Mouse (Mus musculus) forebrain, embryonic 12.5 days (tissue): ENCODE data around the gene Ap3d1. TPM values are rescaled to one million over a fixed set of nuclear protein-coding genes. Genes with fewer than 3 reads are reported as not detected.

Experiments used
- ATAC-seq: fragments of 200-750 bp; cut with Nextera tagmentation; 2 replicates; pipeline ENCODE4 v1.8.0; 2017; ENCODE audit warnings: moderate TSS enrichment; ENCODE audit not compliant: low FRiP score
- H3K27ac ChIP-seq: fragments of 300-500 bp; sonication (generic); 2 replicates; pipeline ENCODE4 v1.5.1; 2016; ENCODE audit warnings: mild to moderate bottlenecking
- H3K27me3 ChIP-seq: fragments of 300-500 bp; sonication (generic); 2 replicates; pipeline ENCODE4 v1.6.1; 2016; ENCODE audit warnings: mild to moderate bottlenecking
- H3K36me3 ChIP-seq: fragments of 300-500 bp; sonication (generic); replicated peaks from 2 replicates; pipeline ENCODE4 v1.6.1; 2016; ENCODE audit warnings: mild to moderate bottlenecking
- H3K4me1 ChIP-seq: fragments of 300-500 bp; sonication (generic); 2 replicates; pipeline ENCODE4 v1.6.1; 2016
- H3K4me2 ChIP-seq: fragments of 300-500 bp; sonication (generic); 2 replicates; pipeline ENCODE4 v1.6.1; 2016; ENCODE audit warnings: mild to moderate bottlenecking, moderate library complexity
- H3K4me3 ChIP-seq: fragments of 300-500 bp; sonication (generic); replicated peaks from 2 replicates; pipeline ENCODE4 v1.5.1; 2016; ENCODE audit warnings: mild to moderate bottlenecking
- H3K9ac ChIP-seq: fragments of 300-500 bp; sonication (generic); 2 replicates; pipeline ENCODE4 v1.6.1; 2016; ENCODE audit warnings: mild to moderate bottlenecking
- H3K9me3 ChIP-seq: fragments of 300-500 bp; sonication (generic); 2 replicates; pipeline ENCODE4 v1.6.1; 2016
- WGBS: fragments of 180-500 bp; shearing (Covaris S2); methylation state at CpG from one replicate; pipeline ENCODE4 v1.1.7; 2016; 5-methylcytosine and 5-hydroxymethylcytosine counted together
- polyA plus RNA-seq: library from polyadenylated mRNA; unstranded; fragments of >200 nt; fragmentation: Nextera tagmentation; extraction: Ambion mirVana; gene quantifications from 2 replicates; pipeline ENCODE4 v1.2.1, GENCODE M21; 2016

Gene Ap3d1
- polyA plus RNA-seq, 1 experiment from 2014 or later, result 87.5 TPM

- no peaks in the 10 kb centered on the region for H3K27me3 ChIP-seq
- H3K9ac ChIP-seq, result peak overlapping the region; percentile 99
- H3K4me2 ChIP-seq, result peak overlapping the region; percentile 93
- H3K36me3 ChIP-seq, result peaks cover 24% of the 10 kb centered on the region
- peaks cover 66% of the 10 kb centered on the region for H3K4me1 ChIP-seq
- ATAC-seq, result peak; percentile 44
- peak overlapping the region; percentile 98 for H3K4me3 ChIP-seq
- no peaks in the 10 kb centered on the region for H3K9me3 ChIP-seq
- peak overlapping the region; percentile 98 for H3K27ac ChIP-seq
- WGBS, result 0% methylated on average over 34 of the region's 54 CpGs
Measured at GRCm38 (mm10) chr10:80675405-80676197, 66.5 kb downstream of the Ap3d1 start.

GRCm38 (mm10) chr10:80674851-80675404 is 67.1 kb downstream of the Ap3d1 start:
- Histone ChIP-seq H3K9ac (peak overlapping the region; percentile 99), H3K4me1 (peaks cover 64% of the 10 kb centered on the region), H3K4me3 (peak overlapping the region; percentile 98), H3K4me2 (peak overlapping the region; percentile 93), H3K27me3 (no peaks in the 10 kb centered on the region), H3K36me3 (peaks cover 31% of the 10 kb centered on the region), H3K27ac (peak overlapping the region; percentile 98), H3K9me3 (no peaks in the 10 kb centered on the region)
- ATAC-seq, result no peak
- WGBS, result 24% methylated on average over 6 of the region's 6 CpGs

GRCm38 (mm10) chr10:80674161-80674711 is 67.8 kb downstream of the Ap3d1 start:
- Histone ChIP-seq H3K36me3 (peaks cover 38% of the 10 kb centered on the region), H3K27me3 (no peaks in the 10 kb centered on the region), H3K4me2 (peak overlapping the region; percentile 93), H3K27ac (no peak overlapping the region), H3K4me3 (peak overlapping the region; percentile 98), H3K4me1 (peaks cover 57% of the 10 kb centered on the region), H3K9ac (peak overlapping the region; percentile 99), H3K9me3 (no peaks in the 10 kb centered on the region)
- 77% methylated on average over 5 of the region's 5 CpGs for WGBS
- no peak for ATAC-seq

- H3K27me3 ChIP-seq, result no peaks in the 10 kb centered on the region
- H3K4me1 ChIP-seq, result peaks cover 52% of the 10 kb centered on the region
- ATAC-seq, result no peak
- H3K9me3 ChIP-seq, result no peaks in the 10 kb centered on the region
- H3K4me3 ChIP-seq, result peak overlapping the region; percentile 98
- peak overlapping the region; percentile 93 for H3K4me2 ChIP-seq
- H3K9ac ChIP-seq, result peak overlapping the region; percentile 99; the same call in 1 of the 2 replicates
- H3K36me3 ChIP-seq, result peaks cover 43% of the 10 kb centered on the region
- H3K27ac ChIP-seq, result no peak overlapping the region
- 90% methylated on average over 3 of the region's 3 CpGs for WGBS
Measured at GRCm38 (mm10) chr10:80673690-80674089, 68.4 kb downstream of the Ap3d1 start.

GRCm38 (mm10) chr10:80671936-80672690 is 70.0 kb downstream of the Ap3d1 start:
- no peak overlapping the region for H3K4me2 ChIP-seq
- peak overlapping the region; percentile 5; the same call in 1 of the 2 replicates for H3K9ac ChIP-seq
- H3K36me3 ChIP-seq, result peaks cover 59% of the 10 kb centered on the region
- ATAC-seq, result no peak
- no peaks in the 10 kb centered on the region for H3K27me3 ChIP-seq
- H3K4me3 ChIP-seq, result no peak overlapping the region
- no peak overlapping the region for H3K27ac ChIP-seq
- WGBS, result 86% methylated on average over 11 of the region's 11 CpGs
- H3K9me3 ChIP-seq, result no peaks in the 10 kb centered on the region
- peaks cover 36% of the 10 kb centered on the region for H3K4me1 ChIP-seq

GRCm38 (mm10) chr10:80671251-80671650 is 70.8 kb downstream of the Ap3d1 start:
- Histone ChIP-seq H3K4me2 (no peak overlapping the region), H3K27me3 (no peaks in the 10 kb centered on the region), H3K4me3 (no peak overlapping the region), H3K4me1 (peaks cover 32% of the 10 kb centered on the region), H3K9ac (no peak overlapping the region), H3K36me3 (peaks cover 68% of the 10 kb centered on the region), H3K9me3 (no peaks in the 10 kb centered on the region), H3K27ac (no peak overlapping the region)
- WGBS, result 92% methylated on average over 4 of the region's 4 CpGs
- no peak for ATAC-seq

- ATAC-seq, result no peak
- no peaks in the 10 kb centered on the region for H3K9me3 ChIP-seq
- peaks cover 32% of the 10 kb centered on the region for H3K4me1 ChIP-seq
- H3K4me2 ChIP-seq, result no peak overlapping the region
- no peaks in the 10 kb centered on the region for H3K27me3 ChIP-seq
- peaks cover 73% of the 10 kb centered on the region for H3K36me3 ChIP-seq
- no peak overlapping the region for H3K4me3 ChIP-seq
- no peak overlapping the region for H3K9ac ChIP-seq
- no peak overlapping the region for H3K27ac ChIP-seq
- 92% methylated on average over 2 of the region's 2 CpGs for WGBS
Measured at GRCm38 (mm10) chr10:80670531-80670930, 71.5 kb downstream of the Ap3d1 start.

GRCm38 (mm10) chr10:80669737-80670485 is 72.2 kb downstream of the Ap3d1 start:
- Histone ChIP-seq H3K27ac (no peak overlapping the region), H3K4me3 (no peak overlapping the region), H3K9me3 (no peaks in the 10 kb centered on the region), H3K4me2 (no peak overlapping the region), H3K9ac (no peak overlapping the region), H3K36me3 (peaks cover 76% of the 10 kb centered on the region), H3K4me1 (peaks cover 34% of the 10 kb centered on the region), H3K27me3 (no peaks in the 10 kb centered on the region)
- ATAC-seq, result no peak
- 96% methylated on average over 7 of the region's 7 CpGs for WGBS

- Histone ChIP-seq H3K4me1 (peaks cover 30% of the 10 kb centered on the region), H3K4me3 (no peak overlapping the region), H3K27me3 (no peaks in the 10 kb centered on the region), H3K36me3 (peaks cover 76% of the 10 kb centered on the region), H3K9me3 (no peaks in the 10 kb centered on the region), H3K9ac (no peak overlapping the region), H3K4me2 (no peak overlapping the region), H3K27ac (no peak overlapping the region)
- WGBS, result 94% methylated on average over 12 of the region's 12 CpGs
- no peak for ATAC-seq
Measured at GRCm38 (mm10) chr10:80669018-80669417, 73.0 kb downstream of the Ap3d1 start.

- Histone ChIP-seq H3K9ac (no peak overlapping the region), H3K9me3 (no peaks in the 10 kb centered on the region), H3K27me3 (no peaks in the 10 kb centered on the region), H3K4me1 (peaks cover 25% of the 10 kb centered on the region), H3K27ac (no peak overlapping the region), H3K4me2 (no peak overlapping the region), H3K36me3 (peaks cover 76% of the 10 kb centered on the region), H3K4me3 (no peak overlapping the region)
- 90% methylated on average over 11 of the region's 11 CpGs for WGBS
- ATAC-seq, result no peak
Measured at GRCm38 (mm10) chr10:80668614-80669013, 73.5 kb downstream of the Ap3d1 start.

GRCm38 (mm10) chr10:80666837-80667412 is 75.1 kb downstream of the Ap3d1 start:
- no peak for ATAC-seq
- Histone ChIP-seq H3K9me3 (no peaks in the 10 kb centered on the region), H3K36me3 (peaks cover 65% of the 10 kb centered on the region), H3K4me1 (peaks cover 18% of the 10 kb centered on the region), H3K27me3 (no peaks in the 10 kb centered on the region), H3K4me3 (no peak overlapping the region), H3K4me2 (no peak overlapping the region), H3K9ac (no peak overlapping the region), H3K27ac (no peak overlapping the region)
- WGBS, result 87% methylated on average over 19 of the region's 19 CpGs
